Mouse (Mus musculus): ENCODE results near the gene Arv1.

Arv1 gene

GRCm38 (mm10) chr8:124732828-124733227 lies 10.9 kb downstream of the Arv1 start:
- no peak for DNase-seq

- DNase-seq = no peak
Measured at GRCm38 (mm10) chr8:124735371-124735911, 13.5 kb downstream of the Arv1 start.

- DNase-seq = peak; percentile 54 to 55
Measured at GRCm38 (mm10) chr8:124739268-124739667, 17.3 kb downstream of the Arv1 start.

- no peak for DNase-seq
Measured at GRCm38 (mm10) chr8:124746661-124747060, 24.7 kb downstream of the Arv1 start.

- DNase-seq = peak; percentile 18 to 34
Measured at GRCm38 (mm10) chr8:124751191-124751590, 29.3 kb downstream of the Arv1 start.

- DNase-seq = peak; percentile 66 to 69
Measured at GRCm38 (mm10) chr8:124751709-124752173, 29.8 kb downstream of the Arv1 start, which contains the start of gene Fam89a. Gene Fam89a, minus strand, starts transcription at chr8:124751832.

GRCm38 (mm10) chr8:124752325-124752862 lies 30.5 kb downstream of the Arv1 start:
- DNase-seq = no peak

- DNase-seq = no peak
Measured at GRCm38 (mm10) chr8:124754101-124754791, 32.3 kb downstream of the Arv1 start.

- no peak for DNase-seq
Measured at GRCm38 (mm10) chr8:124754792-124755190, 32.9 kb downstream of the Arv1 start.

- no peak for DNase-seq
Measured at GRCm38 (mm10) chr8:124755481-124755880, 33.5 kb downstream of the Arv1 start.

GRCm38 (mm10) chr8:124756153-124756552 lies 34.2 kb downstream of the Arv1 start:
- no peak for DNase-seq

GRCm38 (mm10) chr8:124756601-124757000 lies 34.7 kb downstream of the Arv1 start:
- peak in 1 of 2 experiments; percentile 20 for DNase-seq

GRCm38 (mm10) chr8:124758544-124758943 lies 36.6 kb downstream of the Arv1 start:
- DNase-seq = peak; percentile 57 to 62

GRCm38 (mm10) chr8:124763061-124763460 lies 41.1 kb downstream of the Arv1 start:
- DNase-seq = no peak

GRCm38 (mm10) chr8:124772389-124772788 lies 50.5 kb downstream of the Arv1 start:
- no peak for DNase-seq

- DNase-seq = peak; percentile 75 to 77
Measured at GRCm38 (mm10) chr8:124775695-124776094, 53.8 kb downstream of the Arv1 start.

- no peak for DNase-seq
Measured at GRCm38 (mm10) chr8:124780236-124780635, 58.3 kb downstream of the Arv1 start.

GRCm38 (mm10) chr8:124782431-124782830 lies 60.5 kb downstream of the Arv1 start:
- DNase-seq = no peak

- DNase-seq = no peak
Measured at GRCm38 (mm10) chr8:124783228-124783627, 61.3 kb downstream of the Arv1 start.

Data from B cell, adult 2 months (primary cell).